In the genomic region with DNA sequence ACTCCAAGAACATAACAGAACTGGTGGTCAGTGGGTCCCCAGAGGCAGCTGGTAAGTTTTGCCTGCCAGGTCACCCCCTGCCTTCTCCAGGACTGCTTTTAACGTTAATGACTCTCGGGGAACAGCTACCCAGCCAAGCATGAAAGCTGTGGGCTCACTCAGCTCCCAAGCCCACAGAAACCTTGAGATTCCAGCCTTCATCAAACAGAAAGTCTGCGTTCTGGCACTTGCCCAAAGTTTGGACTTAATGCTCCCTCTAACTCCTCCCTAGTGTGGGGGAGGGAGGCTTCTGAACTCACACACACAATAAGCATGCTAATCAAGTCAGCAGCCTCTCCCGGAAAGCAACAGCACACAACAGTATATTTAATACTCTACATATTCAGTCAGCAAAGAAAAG, we compare ENCODE assay signal across 9 mouse cellular contexts.
DNase-seq lines count a peak whose midpoint lies in the region; ATAC-seq and TF ChIP-seq lines count a peak whose summit lies in the region.
"Had no signal": no experiment of that assay in that cellular context is flagged by ENCODE, and none has a peak within 500 bp of the region (broad histone marks: within the 10 kb centered on the region; RNA-seq: fewer than 3 reads in every experiment).

No protein-coding gene starts in this region.

- no peaks in the 10 kb centered on the region for H3K27me3 ChIP-seq in embryonic facial prominence, embryonic 12.5 days
- no peaks in the 10 kb centered on the region for H3K27me3 ChIP-seq in heart, embryonic 14.5 days (ENCODE audit: control insufficient read depth, insufficient read depth, low read length)
- H3K27me3 ChIP-seq in kidney, postnatal 0 days (ENCODE audit: insufficient read depth, low read length), result no peaks in the 10 kb centered on the region
- H3K27me3 ChIP-seq in midbrain, embryonic 11.5 days (ENCODE audit: control insufficient read depth, insufficient read depth, low read length), result no peaks in the 10 kb centered on the region
- H3K27me3 ChIP-seq: liver, embryonic 15.5 days had no signal

- no peak overlapping the region for H3K4me3 ChIP-seq in embryonic facial prominence, embryonic 12.5 days
- H3K4me3 ChIP-seq in heart, embryonic 14.5 days (ENCODE audit: control insufficient read depth in 1 of 2, insufficient read depth in 1 of 2, low read depth in 1 of 2, low read length in 2 of 2), result no peak overlapping the region
- no peak overlapping the region for H3K4me3 ChIP-seq in kidney, postnatal 0 days (replicated peaks; ENCODE audit: low read depth, low read length)
- H3K4me3 ChIP-seq in midbrain, embryonic 11.5 days (ENCODE audit: low read depth, low read length), result no peak overlapping the region
- H3K4me3 ChIP-seq: liver, embryonic 15.5 days had no signal

- 9% methylated on average over 4 of the region's 4 CpGs for WGBS in embryonic facial prominence, embryonic 12.5 days
- 10% methylated on average over 4 of the region's 4 CpGs for WGBS in heart, embryonic 14.5 days
- 5% methylated on average over 4 of the region's 4 CpGs for WGBS in kidney, postnatal 0 days
- WGBS in midbrain, embryonic 11.5 days, result 4% methylated on average over 4 of the region's 4 CpGs

- DNase-seq in right cerebral cortex, postnatal 14 days, result peak; percentile 14
- no peak for DNase-seq in right cerebral cortex, adult 2 months (ENCODE audit: low spot score in 2 of 2)
- DNase-seq in kidney, postnatal 0 days (ENCODE audit: low spot score), result peak; percentile 85
- DNase-seq in midbrain, embryonic 11.5 days (ENCODE audit: low spot score, missing footprints), result peak; percentile 86
- DNase-seq in thymus, postnatal 0 days (ENCODE audit: low spot score), result no peak

- no peaks in the 10 kb centered on the region for H3K9me3 ChIP-seq in embryonic facial prominence, embryonic 12.5 days
- H3K9me3 ChIP-seq in heart, embryonic 14.5 days (ENCODE audit: control insufficient read depth, low read length), result no peaks in the 10 kb centered on the region
- H3K9me3 ChIP-seq in kidney, postnatal 0 days (replicated peaks; ENCODE audit: low read length), result no peaks in the 10 kb centered on the region
- H3K9me3 ChIP-seq in midbrain, embryonic 11.5 days (ENCODE audit: control insufficient read depth, low read length), result no peaks in the 10 kb centered on the region
- H3K9me3 ChIP-seq: liver, embryonic 15.5 days had no signal

- TF ChIP-seq CTCF in kidney, postnatal 0 days (IDR thresholded peaks at IDR 0.05; ENCODE audit: low read depth), result no peak

- peaks cover 14% of the 10 kb centered on the region for H3K36me3 ChIP-seq in embryonic facial prominence, embryonic 12.5 days
- H3K36me3 ChIP-seq in heart, embryonic 14.5 days (ENCODE audit: control insufficient read depth, insufficient read depth, low read length), result peaks cover 39% of the 10 kb centered on the region
- peaks cover 5% of the 10 kb centered on the region; the same call in 1 of the 2 replicates for H3K36me3 ChIP-seq in kidney, postnatal 0 days (ENCODE audit: insufficient read depth, low read length)
- no peaks in the 10 kb centered on the region for H3K36me3 ChIP-seq in midbrain, embryonic 11.5 days (ENCODE audit: control insufficient read depth, insufficient read depth, low read length)

- peak overlapping the region; percentile 67 for H3K27ac ChIP-seq in embryonic facial prominence, embryonic 12.5 days
- H3K27ac ChIP-seq in heart, embryonic 14.5 days (replicated peaks in 1 of 2; ENCODE audit: control insufficient read depth in 1 of 2, insufficient read depth in 1 of 2, low read depth in 2 of 2, low read length in 2 of 2), result peak overlapping the region; percentile 69 to 81
- peak overlapping the region; percentile 67; the same call in 1 of the 2 replicates for H3K27ac ChIP-seq in kidney, postnatal 0 days
- H3K27ac ChIP-seq in midbrain, embryonic 11.5 days (ENCODE audit: low read depth, low read length), result peak overlapping the region; percentile 65
- H3K27ac ChIP-seq: liver, embryonic 15.5 days had no signal

- H3K4me2 ChIP-seq in embryonic facial prominence, embryonic 12.5 days (replicated peaks), result no peak overlapping the region
- peak overlapping the region; percentile 44 for H3K4me2 ChIP-seq in heart, embryonic 14.5 days (ENCODE audit: low read length)
- peak overlapping the region; percentile 40 for H3K4me2 ChIP-seq in kidney, postnatal 0 days (ENCODE audit: low read length)
- H3K4me2 ChIP-seq in midbrain, embryonic 11.5 days, result peak overlapping the region; percentile 10; the same call in 1 of the 2 replicates
- H3K4me2 ChIP-seq: liver, embryonic 15.5 days had no signal

- peaks cover 20% of the 10 kb centered on the region for H3K4me1 ChIP-seq in embryonic facial prominence, embryonic 12.5 days
- peaks cover 9 to 29% of the 10 kb centered on the region in 2 experiments for H3K4me1 ChIP-seq in heart, embryonic 14.5 days (ENCODE audit: control insufficient read depth in 2 of 2, insufficient read depth in 2 of 2, low read length in 2 of 2)
- 0 out of 2 replicates have a peak, but pooled peaks cover 5% of the 10 kb centered on the region for H3K4me1 ChIP-seq in kidney, postnatal 0 days (replicated peaks; ENCODE audit: insufficient read depth, low read length)
- H3K4me1 ChIP-seq in midbrain, embryonic 11.5 days (ENCODE audit: control insufficient read depth, insufficient read depth, low read length), result peaks cover 20% of the 10 kb centered on the region

- no peak overlapping the region for H3K9ac ChIP-seq in embryonic facial prominence, embryonic 12.5 days
- H3K9ac ChIP-seq in heart, embryonic 14.5 days (ENCODE audit: low read length), result peak overlapping the region; percentile 39; the same call in 1 of the 2 replicates
- H3K9ac ChIP-seq in kidney, postnatal 0 days (ENCODE audit: low read depth, low read length), result no peak overlapping the region
- no peak overlapping the region for H3K9ac ChIP-seq in midbrain, embryonic 11.5 days (ENCODE audit: low read length)
- H3K9ac ChIP-seq: liver, embryonic 15.5 days had no signal

- ATAC-seq in embryonic facial prominence, embryonic 12.5 days (ENCODE audit: insufficient number of reproducible peaks, insufficient read depth, low FRiP score, low TSS enrichment), result peak; percentile 67
- peak; percentile 71; the same call in 1 of the 2 replicates for ATAC-seq in heart, embryonic 14.5 days (ENCODE audit: insufficient number of reproducible peaks, insufficient read depth, low FRiP score, low read depth)
- peak; percentile 95 for ATAC-seq in kidney, postnatal 0 days (replicated peaks; ENCODE audit: low FRiP score, low read depth)
- ATAC-seq in midbrain, embryonic 11.5 days (ENCODE audit: low FRiP score), result peak; percentile 90
- no peak for ATAC-seq in inflammation-experienced regulatory T-cells, adult 6 months

Comparison
In these comparisons a context has a peak if more than half of its experiments do, and no peak if none do; other contexts are left out.
1. DNase-seq: peak in right cerebral cortex, postnatal 14 days (single experiment), kidney, postnatal 0 days (single experiment) and midbrain, embryonic 11.5 days (single experiment); none in right cerebral cortex, adult 2 months (0 of 2) and thymus, postnatal 0 days (single experiment).
2. Peak in every context shown above with its lines, with median percentiles within 50 percentile points of each other: H3K27ac ChIP-seq.